Mouse (Mus musculus) liver, adult 2 months (tissue): Measurements from ENCODE around the gene Chic2.

Experiments used
- CTCF ChIP-seq: fragments of 200-500 bp; IDR thresholded peaks from 2 replicates; pipeline ENCODE4 v1.5.1; 2011; ENCODE audit warnings: low read depth, low read length, control low read depth
- POLR2A ChIP-seq: fragments of 200-500 bp; IDR thresholded peaks from 2 replicates; pipeline ENCODE4 v1.6.1; 2011; ENCODE audit warnings: low read length, control low read depth; ENCODE audit not compliant: insufficient read depth; ENCODE audit errors: extremely low read depth

DNA sequence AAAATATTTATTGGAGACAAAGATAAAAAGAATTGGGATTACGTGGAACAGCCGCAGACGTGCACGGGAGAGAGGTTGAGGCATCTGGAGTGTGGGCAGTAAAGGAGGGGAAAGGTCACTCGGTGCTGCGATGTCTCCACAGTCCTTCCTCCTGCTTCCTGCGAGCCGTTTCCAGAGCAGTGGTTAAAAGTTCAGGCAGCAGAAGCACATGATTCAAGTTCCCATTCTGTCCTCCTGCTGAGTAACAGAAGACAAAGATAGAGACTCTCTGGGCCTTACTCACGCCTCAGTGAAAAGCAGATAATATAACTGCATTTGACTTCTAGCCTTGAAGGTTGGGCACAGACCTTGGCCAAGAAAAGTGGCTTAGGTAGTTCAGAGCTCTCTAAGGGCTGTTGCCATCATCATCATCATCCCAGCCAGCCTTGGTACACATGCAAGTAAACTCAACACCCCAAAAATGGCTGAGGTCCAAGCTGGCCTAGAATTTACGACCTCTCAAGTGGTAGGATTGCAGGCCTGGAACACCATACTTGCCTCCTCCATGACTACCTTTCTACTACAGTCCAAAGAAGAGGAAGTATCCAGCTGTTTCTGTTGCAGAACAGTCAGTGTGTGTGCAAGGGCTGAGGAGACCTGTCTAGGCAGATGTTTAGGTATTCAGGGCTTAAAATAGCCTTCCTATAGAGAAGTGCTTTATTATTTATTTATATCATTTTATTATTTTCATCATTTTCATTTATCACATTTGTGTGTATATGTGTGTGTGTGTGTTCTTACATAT is 87.1 kb downstream of the Chic2 start:
- TF ChIP-seq CTCF (no peak), POLR2A (no peak)
